Mouse (Mus musculus): ENCODE results near the gene Tamm41. TPM values are rescaled to one million over a fixed set of nuclear protein-coding genes. Genes with fewer than 3 reads are reported as not detected.

The Tamm41 gene
- polyA plus RNA-seq, 1 experiment from 2014 or later, result 70.3 TPM

- ATAC-seq (replicated peaks; ENCODE audit: low FRiP score) (no peak), DNase-seq (ENCODE audit: low spot score) (no peak)
- no peaks in the 10 kb centered on the region for H3K36me3 ChIP-seq (ENCODE audit: control insufficient read depth, insufficient read depth, low read length)
- no peak overlapping the region for H3K4me2 ChIP-seq
- no peaks in the 10 kb centered on the region for H3K4me1 ChIP-seq (replicated peaks; ENCODE audit: control insufficient read depth, insufficient read depth, low read length)
- WGBS, result 85% methylated on average over 5 of the region's 5 CpGs
- no peak overlapping the region for H3K4me3 ChIP-seq (ENCODE audit: low read depth, low read length)
- H3K27ac ChIP-seq (ENCODE audit: low read depth, low read length), result no peak overlapping the region
- H3K27me3 ChIP-seq (replicated peaks; ENCODE audit: control insufficient read depth, insufficient read depth, low read length), result no peaks in the 10 kb centered on the region
- no peaks in the 10 kb centered on the region for H3K9me3 ChIP-seq (ENCODE audit: control insufficient read depth, low read length)
- H3K9ac ChIP-seq (ENCODE audit: low read depth, low read length), result no peak overlapping the region
Observed at GRCm38 (mm10) chr6:114994079-114994478, 43.6 kb downstream of the Tamm41 start.

GRCm38 (mm10) chr6:114993659-114994058 is 44.0 kb downstream of the Tamm41 start:
- Histone ChIP-seq H3K27me3 (replicated peaks; ENCODE audit: control insufficient read depth, insufficient read depth, low read length) (no peaks in the 10 kb centered on the region), H3K4me1 (replicated peaks; ENCODE audit: control insufficient read depth, insufficient read depth, low read length) (no peaks in the 10 kb centered on the region), H3K27ac (ENCODE audit: low read depth, low read length) (no peak overlapping the region), H3K36me3 (ENCODE audit: control insufficient read depth, insufficient read depth, low read length) (no peaks in the 10 kb centered on the region), H3K9ac (ENCODE audit: low read depth, low read length) (no peak overlapping the region), H3K9me3 (ENCODE audit: control insufficient read depth, low read length) (no peaks in the 10 kb centered on the region), H3K4me3 (ENCODE audit: low read depth, low read length) (no peak overlapping the region), H3K4me2 (no peak overlapping the region)
- DNase-seq (ENCODE audit: low spot score), result no peak
- 78% methylated on average over 8 of the region's 8 CpGs for WGBS
- ATAC-seq (replicated peaks; ENCODE audit: low FRiP score), result no peak

GRCm38 (mm10) chr6:114991909-114992308 is 45.8 kb downstream of the Tamm41 start:
- Histone ChIP-seq H3K9ac (ENCODE audit: low read depth, low read length) (no peak overlapping the region), H3K27ac (ENCODE audit: low read depth, low read length) (no peak overlapping the region), H3K36me3 (ENCODE audit: control insufficient read depth, insufficient read depth, low read length) (no peaks in the 10 kb centered on the region), H3K4me1 (replicated peaks; ENCODE audit: control insufficient read depth, insufficient read depth, low read length) (no peaks in the 10 kb centered on the region), H3K4me3 (ENCODE audit: low read depth, low read length) (no peak overlapping the region), H3K27me3 (replicated peaks; ENCODE audit: control insufficient read depth, insufficient read depth, low read length) (no peaks in the 10 kb centered on the region), H3K4me2 (no peak overlapping the region), H3K9me3 (ENCODE audit: control insufficient read depth, low read length) (no peaks in the 10 kb centered on the region)
- DNase-seq (ENCODE audit: low spot score), result no peak
- no peak for ATAC-seq (replicated peaks; ENCODE audit: low FRiP score)
- 92% methylated on average over 4 of the region's 4 CpGs for WGBS

- Histone ChIP-seq H3K4me1 (replicated peaks; ENCODE audit: control insufficient read depth, insufficient read depth, low read length) (no peaks in the 10 kb centered on the region), H3K4me3 (ENCODE audit: low read depth, low read length) (no peak overlapping the region), H3K4me2 (no peak overlapping the region), H3K9ac (ENCODE audit: low read depth, low read length) (no peak overlapping the region), H3K27me3 (replicated peaks; ENCODE audit: control insufficient read depth, insufficient read depth, low read length) (no peaks in the 10 kb centered on the region), H3K36me3 (ENCODE audit: control insufficient read depth, insufficient read depth, low read length) (no peaks in the 10 kb centered on the region), H3K9me3 (ENCODE audit: control insufficient read depth, low read length) (no peaks in the 10 kb centered on the region), H3K27ac (ENCODE audit: low read depth, low read length) (no peak overlapping the region)
- ATAC-seq (replicated peaks; ENCODE audit: low FRiP score) (no peak), DNase-seq (ENCODE audit: low spot score) (no peak)
- WGBS, result 70% methylated on average over 3 of the region's 3 CpGs
Observed at GRCm38 (mm10) chr6:114988619-114988980, 49.1 kb downstream of the Tamm41 start.

GRCm38 (mm10) chr6:114987966-114988618 is 49.6 kb downstream of the Tamm41 start:
- H3K4me1 ChIP-seq (replicated peaks; ENCODE audit: control insufficient read depth, insufficient read depth, low read length), result no peaks in the 10 kb centered on the region
- no peak for ATAC-seq (replicated peaks; ENCODE audit: low FRiP score)
- no peak for DNase-seq (ENCODE audit: low spot score)

GRCm38 (mm10) chr6:114982671-114983070 is 55.0 kb downstream of the Tamm41 start:
- ATAC-seq (replicated peaks; ENCODE audit: low FRiP score) (no peak), DNase-seq (ENCODE audit: low spot score) (no peak)
- no peaks in the 10 kb centered on the region for H3K9me3 ChIP-seq (ENCODE audit: control insufficient read depth, low read length)
- no peaks in the 10 kb centered on the region for H3K27me3 ChIP-seq (replicated peaks; ENCODE audit: control insufficient read depth, insufficient read depth, low read length)
- H3K36me3 ChIP-seq (ENCODE audit: control insufficient read depth, insufficient read depth, low read length), result no peaks in the 10 kb centered on the region
- no peak overlapping the region for H3K9ac ChIP-seq (ENCODE audit: low read depth, low read length)
- 67% methylated on average over 7 of the region's 7 CpGs for WGBS
- H3K4me3 ChIP-seq (ENCODE audit: low read depth, low read length), result no peak overlapping the region
- H3K27ac ChIP-seq (ENCODE audit: low read depth, low read length), result no peak overlapping the region
- H3K4me1 ChIP-seq (replicated peaks; ENCODE audit: control insufficient read depth, insufficient read depth, low read length), result no peaks in the 10 kb centered on the region
- no peak overlapping the region for H3K4me2 ChIP-seq

More at GRCm38 (mm10) chr6:114987966-114988618, 49.6 kb downstream of the Tamm41 start:
- no peak overlapping the region for H3K4me2 ChIP-seq
- H3K36me3 ChIP-seq (ENCODE audit: control insufficient read depth, insufficient read depth, low read length), result no peaks in the 10 kb centered on the region
- 73% methylated on average over 7 of the region's 7 CpGs for whole genome bisulfite sequencing
- no peak overlapping the region for H3K9ac ChIP-seq (ENCODE audit: low read depth, low read length)
- no peak overlapping the region for H3K27ac ChIP-seq (ENCODE audit: low read depth, low read length)
- no peaks in the 10 kb centered on the region for H3K27me3 ChIP-seq (replicated peaks; ENCODE audit: control insufficient read depth, insufficient read depth, low read length)
- H3K9me3 ChIP-seq (ENCODE audit: control insufficient read depth, low read length), result no peaks in the 10 kb centered on the region
- H3K4me3 ChIP-seq (ENCODE audit: low read depth, low read length), result no peak overlapping the region

GRCm38 (mm10) chr6:114979715-114980114 is 58.0 kb downstream of the Tamm41 start:
- ATAC-seq (replicated peaks; ENCODE audit: low FRiP score), result no peak
- 33% methylated on average over 1 of the region's 1 CpGs for WGBS

GRCm38 (mm10) chr6:114976915-114977419 is 60.7 kb downstream of the Tamm41 start:
- ATAC-seq (replicated peaks; ENCODE audit: low FRiP score) (no peak), DNase-seq (ENCODE audit: low spot score) (no peak)
- Histone ChIP-seq H3K36me3 (ENCODE audit: control insufficient read depth, insufficient read depth, low read length) (no peaks in the 10 kb centered on the region), H3K9ac (ENCODE audit: low read depth, low read length) (no peak overlapping the region), H3K9me3 (ENCODE audit: control insufficient read depth, low read length) (no peaks in the 10 kb centered on the region), H3K4me1 (replicated peaks; ENCODE audit: control insufficient read depth, insufficient read depth, low read length) (no peaks in the 10 kb centered on the region), H3K27ac (ENCODE audit: low read depth, low read length) (no peak overlapping the region), H3K27me3 (replicated peaks; ENCODE audit: control insufficient read depth, insufficient read depth, low read length) (no peaks in the 10 kb centered on the region), H3K4me3 (ENCODE audit: low read depth, low read length) (no peak overlapping the region), H3K4me2 (no peak overlapping the region)
- WGBS, result 82% methylated on average over 7 of the region's 7 CpGs

More at GRCm38 (mm10) chr6:114979715-114980114, 58.0 kb downstream of the Tamm41 start:
- Histone ChIP-seq H3K27ac (ENCODE audit: low read depth, low read length) (no peak overlapping the region), H3K4me2 (no peak overlapping the region), H3K27me3 (replicated peaks; ENCODE audit: control insufficient read depth, insufficient read depth, low read length) (no peaks in the 10 kb centered on the region), H3K4me3 (ENCODE audit: low read depth, low read length) (no peak overlapping the region), H3K9me3 (ENCODE audit: control insufficient read depth, low read length) (no peaks in the 10 kb centered on the region), H3K9ac (ENCODE audit: low read depth, low read length) (no peak overlapping the region), H3K4me1 (replicated peaks; ENCODE audit: control insufficient read depth, insufficient read depth, low read length) (no peaks in the 10 kb centered on the region), H3K36me3 (ENCODE audit: control insufficient read depth, insufficient read depth, low read length) (no peaks in the 10 kb centered on the region)
- no peak for DNase-seq (ENCODE audit: low spot score)

GRCm38 (mm10) chr6:114974331-114974730 is 63.3 kb downstream of the Tamm41 start:
- Histone ChIP-seq H3K27me3 (replicated peaks; ENCODE audit: control insufficient read depth, insufficient read depth, low read length) (peaks cover 18% of the 10 kb centered on the region), H3K4me1 (replicated peaks; ENCODE audit: control insufficient read depth, insufficient read depth, low read length) (peaks cover 5% of the 10 kb centered on the region), H3K4me3 (ENCODE audit: low read depth, low read length) (no peak overlapping the region), H3K4me2 (no peak overlapping the region), H3K9me3 (ENCODE audit: control insufficient read depth, low read length) (peaks cover 2% of the 10 kb centered on the region; the same call in 1 of the 2 replicates), H3K36me3 (ENCODE audit: control insufficient read depth, insufficient read depth, low read length) (no peaks in the 10 kb centered on the region), H3K27ac (ENCODE audit: low read depth, low read length) (no peak overlapping the region), H3K9ac (ENCODE audit: low read depth, low read length) (no peak overlapping the region)
- ATAC-seq (replicated peaks; ENCODE audit: low FRiP score), result no peak
- WGBS, result 87% methylated on average over 1 of the region's 1 CpGs
- no peak for DNase-seq (ENCODE audit: low spot score)

All from liver, embryonic 11.5 days (tissue).